Mouse (Mus musculus) gonadal fat pad, adult 2 months (tissue): ENCODE data around the gene Rap1gap2. TPM values are rescaled to one million over a fixed set of nuclear protein-coding genes. Genes with fewer than 3 reads are reported as not detected.

ENCODE experiments used
- polyA plus RNA-seq: library from polyadenylated mRNA; depleted of rRNA; stranded (reverse); fragments of >200 nt; gene quantifications from 2 replicates; pipeline ENCODE4 v1.2.3, GENCODE M21; 2012; rRNA removed

The Rap1gap2 gene
- polyA plus RNA-seq, 1 experiment = 23.6 TPM

Other genes starting within 250 kb of the Rap1gap2 start
- gene Olfr412, start 248.8 kb downstream of the Rap1gap2 start, polyA plus RNA-seq = not detected in 2 replicates
- 0.72 and 0.99 TPM in 2 replicates for gene Ccdc92b, start 8.7 kb upstream of the Rap1gap2 start, polyA plus RNA-seq
- 71.5 and 84.5 TPM in 2 replicates for gene Cluh, start 38.6 kb upstream of the Rap1gap2 start, polyA plus RNA-seq
- 29.1 and 30.4 TPM in 2 replicates for gene Pafah1b1, start 113.8 kb upstream of the Rap1gap2 start, polyA plus RNA-seq
- 3.9 and 4.1 TPM in 2 replicates for gene Mettl16, start 159.9 kb upstream of the Rap1gap2 start, polyA plus RNA-seq
- 11.5 and 18.8 TPM in 2 replicates for gene Mnt, start 220.0 kb upstream of the Rap1gap2 start, polyA plus RNA-seq